ENCODE assay signal across 16 mouse cellular contexts in genomic region chr2:7013126-7013525, GRCm38 (mm10).
DNase-seq lines count a peak whose midpoint lies in the region; ATAC-seq and TF ChIP-seq lines count a peak whose summit lies in the region.
"Had no signal": no experiment of that assay in that cellular context is flagged by ENCODE, and none has a peak within 500 bp of the region (broad histone marks: within the 10 kb centered on the region; RNA-seq: fewer than 3 reads in every experiment).

No protein-coding gene starts in this region.

- peak; percentile 65 to 75 for DNase-seq in heart, adult 18-20 months
- DNase-seq in CH12.LX (ENCODE audit: extremely low read depth): peak; percentile 72
- DNase-seq in gastrocnemius, adult 2 months: peak; percentile 53
- peak; percentile 22 to 31 for DNase-seq in heart, postnatal 36 days
- no peak for DNase-seq in cerebellum, adult 11 months
- DNase-seq in hindbrain, embryonic 10.5 days (ENCODE audit: low spot score): no peak
- DNase-seq in cerebellum, adult 2 months: no peak
- DNase-seq: kidney, adult 8-10 months; right cerebral cortex, postnatal 14 days; thymus, postnatal 4 days had no signal

- H3K36me3 ChIP-seq in heart, embryonic 12.5 days: peaks cover 3% of the 10 kb centered on the region; the same call in 1 of the 2 replicates
- no peaks in the 10 kb centered on the region for H3K36me3 ChIP-seq in CH12.LX (replicated peaks in 1 of 2; ENCODE audit: control insufficient read depth in 1 of 2, insufficient read depth in 1 of 2, low read length in 1 of 2)
- H3K36me3 ChIP-seq in hindbrain, embryonic 10.5 days: no peaks in the 10 kb centered on the region
- H3K36me3 ChIP-seq: embryonic facial prominence, embryonic 13.5 days; G1E; limb, embryonic 13.5 days; midbrain, embryonic 15.5 days had no signal

- ATAC-seq in heart, embryonic 12.5 days (ENCODE audit: insufficient number of reproducible peaks, low FRiP score): no peak
- ATAC-seq: midbrain, embryonic 15.5 days had no signal

- 85% methylated on average over 5 of the region's 5 CpGs for WGBS in heart, embryonic 12.5 days
- 85% methylated on average over 5 of the region's 5 CpGs for WGBS in hindbrain, embryonic 10.5 days
- 92% methylated on average over 5 of the region's 5 CpGs for WGBS in cerebellum, adult 2 months

- H3K9me3 ChIP-seq in heart, embryonic 12.5 days (replicated peaks): no peaks in the 10 kb centered on the region
- no peaks in the 10 kb centered on the region for H3K9me3 ChIP-seq in CH12.LX (replicated peaks; ENCODE audit: low read length)
- H3K9me3 ChIP-seq in hindbrain, embryonic 10.5 days: no peaks in the 10 kb centered on the region
- H3K9me3 ChIP-seq: embryonic facial prominence, embryonic 13.5 days; G1E; limb, embryonic 13.5 days; midbrain, embryonic 15.5 days had no signal

- dilution Hi-C loops in CH12.LX (cut with MboI; ENCODE audit: extremely low pct_ligation_motif_present, extremely low pct_unique_long_range_greater_than_20kb, low sequenced_read_pairs): no loop called here

- H3K79me2 ChIP-seq in CH12.LX (replicated peaks; ENCODE audit: control insufficient read depth, extremely low read depth, insufficient read depth, poor library complexity, severe bottlenecking): no peaks in the 10 kb centered on the region

- intact Hi-C loops in gastrocnemius, adult 2 months (cut with DNase I): no loop called here
- intact Hi-C loops in heart, postnatal 36 days (cut with DNase I): no loop called here

- H3K4me1 ChIP-seq in heart, embryonic 12.5 days (replicated peaks): no peaks in the 10 kb centered on the region
- peaks cover 0 to 14% of the 10 kb centered on the region in 2 experiments; a peak in 2 of 4 replicates for H3K4me1 ChIP-seq in CH12.LX (ENCODE audit: control insufficient read depth in 1 of 2, insufficient read depth in 2 of 2)
- no peaks in the 10 kb centered on the region for H3K4me1 ChIP-seq in hindbrain, embryonic 10.5 days (replicated peaks)
- no peaks in the 10 kb centered on the region for H3K4me1 ChIP-seq in cerebellum, adult 2 months (ENCODE audit: control insufficient read depth, insufficient read depth, low read length)
- H3K4me1 ChIP-seq: embryonic facial prominence, embryonic 13.5 days; limb, embryonic 13.5 days; midbrain, embryonic 15.5 days had no signal

- H3K4me3 ChIP-seq in heart, embryonic 12.5 days: no peak overlapping the region
- no peak overlapping the region for H3K4me3 ChIP-seq in CH12.LX (replicated peaks in 1 of 3; ENCODE audit: low read depth in 2 of 3, low read length in 2 of 3, poor library complexity in 1 of 3)
- no peak overlapping the region for H3K4me3 ChIP-seq in gastrocnemius, adult 2 months
- H3K4me3 ChIP-seq in hindbrain, embryonic 10.5 days: no peak overlapping the region
- H3K4me3 ChIP-seq in cerebellum, adult 2 months (replicated peaks; ENCODE audit: insufficient read depth, low read depth, low read length): no peak overlapping the region
- H3K4me3 ChIP-seq: embryonic facial prominence, embryonic 13.5 days; limb, embryonic 13.5 days; midbrain, embryonic 15.5 days had no signal

- no peaks in the 10 kb centered on the region for H3K27me3 ChIP-seq in heart, embryonic 12.5 days (replicated peaks)
- no peaks in the 10 kb centered on the region for H3K27me3 ChIP-seq in CH12.LX (replicated peaks)
- no peaks in the 10 kb centered on the region for H3K27me3 ChIP-seq in hindbrain, embryonic 10.5 days (ENCODE audit: insufficient read depth, poor library complexity, severe bottlenecking)
- no peaks in the 10 kb centered on the region for H3K27me3 ChIP-seq in cerebellum, adult 2 months (ENCODE audit: control insufficient read depth, insufficient read depth, low read length)
- H3K27me3 ChIP-seq: embryonic facial prominence, embryonic 13.5 days; midbrain, embryonic 15.5 days had no signal

- no peak overlapping the region for H3K4me2 ChIP-seq in heart, embryonic 12.5 days
- no peak overlapping the region for H3K4me2 ChIP-seq in CH12.LX (ENCODE audit: insufficient read depth, low read depth, poor library complexity, severe bottlenecking)
- H3K4me2 ChIP-seq: embryonic facial prominence, embryonic 13.5 days; limb, embryonic 13.5 days; midbrain, embryonic 15.5 days had no signal

- TF ChIP-seq EP300 in CH12.LX (IDR thresholded peaks at IDR 0.05; ENCODE audit: low read length): peak; percentile 50; the same call in 1 of the 2 replicates

- H3K9ac ChIP-seq in heart, embryonic 12.5 days: no peak overlapping the region
- no peak overlapping the region for H3K9ac ChIP-seq in CH12.LX (ENCODE audit: insufficient read depth, low read depth)
- H3K9ac ChIP-seq: embryonic facial prominence, embryonic 13.5 days; limb, embryonic 13.5 days; midbrain, embryonic 15.5 days had no signal

- in situ Hi-C loops in CH12.LX (cut with MboI; ENCODE audit: low pct_ligation_motif_present, low pct_unique_long_range_greater_than_20kb, low sequenced_read_pairs): no loop called here

- no peak for TF ChIP-seq CTCF in CH12.LX (conservative IDR thresholded peaks at IDR 0.05 in 1 of 2, IDR thresholded peaks at IDR 0.05 in 1 of 2; ENCODE audit: low read depth in 2 of 2, low read length in 2 of 2)
- no peak for TF ChIP-seq CTCF in gastrocnemius, adult 2 months (IDR thresholded peaks at IDR 0.05)
- no peak for TF ChIP-seq CTCF in cerebellum, adult 2 months (IDR thresholded peaks at IDR 0.05; ENCODE audit: borderline replicate concordance, insufficient read depth, low read depth, low read length)

- no peak for TF ChIP-seq POLR2A in CH12.LX (IDR thresholded peaks at IDR 0.05; ENCODE audit: low read depth, low read length)
- TF ChIP-seq POLR2A in cerebellum, adult 2 months (IDR thresholded peaks at IDR 0.05; ENCODE audit: borderline replicate concordance, insufficient read depth, low read length): no peak

- H3K27ac ChIP-seq in heart, embryonic 12.5 days (ENCODE audit: poor library complexity, severe bottlenecking): no peak overlapping the region
- no peak overlapping the region for H3K27ac ChIP-seq in CH12.LX (ENCODE audit: insufficient read depth, low read depth)
- peak overlapping the region; percentile 43; the same call in 1 of the 2 replicates for H3K27ac ChIP-seq in gastrocnemius, adult 2 months
- no peak overlapping the region for H3K27ac ChIP-seq in hindbrain, embryonic 10.5 days
- no peak overlapping the region for H3K27ac ChIP-seq in cerebellum, adult 2 months (ENCODE audit: insufficient read depth, low read length)
- H3K27ac ChIP-seq: embryonic facial prominence, embryonic 13.5 days; limb, embryonic 13.5 days; macrophage; midbrain, embryonic 15.5 days had no signal

- no peak for TF ChIP-seq RAD21 in CH12.LX (IDR thresholded peaks at IDR 0.05; ENCODE audit: low read depth, low read length)

TF ChIP-seq in CH12.LX, 34 proteins besides CTCF, POLR2A, EP300 and RAD21:
- TF ChIP-seq RCOR1 (conservative IDR thresholded peaks at IDR 0.05; ENCODE audit: low read depth, low read length) (no peak), MXI1 (IDR thresholded peaks at IDR 0.05; ENCODE audit: low read depth, low read length) (no peak), GABPA (IDR thresholded peaks at IDR 0.05; ENCODE audit: insufficient replicate concordance, low read depth, low read length) (no peak), ETS1 (conservative IDR thresholded peaks at IDR 0.05; ENCODE audit: low read depth, low read length) (peak; percentile 47; the same call in 1 of the 2 replicates), UBTF (IDR thresholded peaks at IDR 0.05; ENCODE audit: low read depth, low read length) (no peak), TBP (conservative IDR thresholded peaks at IDR 0.05; ENCODE audit: low read depth, low read length) (no peak), JUN (IDR thresholded peaks at IDR 0.05; ENCODE audit: insufficient read depth, low read depth, low read length) (no peak)
TF ChIP-seq in CH12.LX: peak in this region for 1.

Comparison
In these comparisons a context has a peak if more than half of its experiments do, and no peak if none do; other contexts are left out.
1. DNase-seq: peak in heart, adult 18-20 months (2 of 2), CH12.LX (single experiment), gastrocnemius, adult 2 months (single experiment) and heart, postnatal 36 days (2 of 2); none in cerebellum, adult 11 months (single experiment), hindbrain, embryonic 10.5 days (single experiment) and cerebellum, adult 2 months (0 of 2).